Mouse (Mus musculus) frontal cortex, adult 2 months (tissue): ENCODE results near the gene Olfr1419. TPM values are rescaled to one million over a fixed set of nuclear protein-coding genes. Genes with fewer than 3 reads are reported as not detected.

Source experiments
- polyA plus RNA-seq: library from polyadenylated mRNA; depleted of rRNA; stranded (reverse); fragments of >200 nt; gene quantifications from 2 replicates; pipeline ENCODE4 v1.2.3, GENCODE M21; 2012; rRNA removed

Gene Olfr1419
- polyA plus RNA-seq, 1 experiment: 0.18 TPM

Other genes starting within 250 kb of the Olfr1419 start
- not detected in 2 replicates for gene Ms4a3, start 234.3 kb downstream of the Olfr1419 start, polyA plus RNA-seq
- not detected in 2 replicates for gene Oosp2, start 214.5 kb downstream of the Olfr1419 start, polyA plus RNA-seq
- gene Oosp1, start 184.0 kb downstream of the Olfr1419 start, polyA plus RNA-seq: not detected in 2 replicates
- not detected in 2 replicates for gene Oosp3, start 178.1 kb downstream of the Olfr1419 start, polyA plus RNA-seq
- gene Gif, start 127.6 kb downstream of the Olfr1419 start, polyA plus RNA-seq: not detected in 2 replicates
- 36.4 and 41.1 TPM in 2 replicates for gene Mrpl16, start 104.7 kb downstream of the Olfr1419 start, polyA plus RNA-seq
- gene Stx3, start 55.7 kb downstream of the Olfr1419 start, polyA plus RNA-seq: 39.5 and 44.2 TPM in 2 replicates
- gene Olfr1417, start 35.9 kb downstream of the Olfr1419 start, polyA plus RNA-seq: 0.18 TPM in 1 of 2 replicates, not detected in the other
- not detected in 2 replicates for gene Olfr1418, start 14.0 kb downstream of the Olfr1419 start, polyA plus RNA-seq
- gene Olfr1420, start 11.5 kb upstream of the Olfr1419 start, polyA plus RNA-seq: 0.15 TPM in 1 of 2 replicates, not detected in the other
- 21.0 and 21.2 TPM in 2 replicates for gene Patl1, start 37.3 kb upstream of the Olfr1419 start, polyA plus RNA-seq
- 34.9 and 36.3 TPM in 2 replicates for gene Osbp, start 90.8 kb upstream of the Olfr1419 start, polyA plus RNA-seq
- not detected in 2 replicates for gene Olfr1423, start 166.2 kb upstream of the Olfr1419 start, polyA plus RNA-seq
- gene Olfr1424, start 187.6 kb upstream of the Olfr1419 start, polyA plus RNA-seq: not detected in 2 replicates
- not detected in 2 replicates for gene Olfr1425, start 202.6 kb upstream of the Olfr1419 start, polyA plus RNA-seq
- 0.06 TPM in 1 of 2 replicates, not detected in the other for gene Olfr1426, start 216.9 kb upstream of the Olfr1419 start, polyA plus RNA-seq
- gene Olfr1427, start 228.2 kb upstream of the Olfr1419 start, polyA plus RNA-seq: 0.13 TPM in 1 of 2 replicates, not detected in the other
- 0.38 TPM in 1 of 2 replicates, not detected in the other for gene Olfr1428, start 240.8 kb upstream of the Olfr1419 start, polyA plus RNA-seq
- 0.06 TPM in 1 of 2 replicates, not detected in the other for gene Olfr76, start 248.1 kb upstream of the Olfr1419 start, polyA plus RNA-seq